Mouse (Mus musculus): Measurements from ENCODE around the gene Amacr. TPM values are rescaled to one million over a fixed set of nuclear protein-coding genes. Genes with fewer than 3 reads are reported as not detected.

Gene Amacr
- polyA plus RNA-seq, 1 experiment: 2.2 TPM

GRCm38 (mm10) chr15:10990411-10990810, 8.9 kb downstream of the Amacr start:
- peaks cover 2% of the 10 kb centered on the region; the same call in 1 of the 2 replicates for H3K36me3 ChIP-seq (ENCODE audit: control insufficient read depth, insufficient read depth, low read length)
- no peaks in the 10 kb centered on the region for H3K4me1 ChIP-seq (ENCODE audit: control insufficient read depth, insufficient read depth, insufficient read length)
- H3K27ac ChIP-seq (ENCODE audit: insufficient read depth, low read length): no peak overlapping the region
- H3K4me3 ChIP-seq (ENCODE audit: extremely low read depth, insufficient read depth, insufficient read length): no peak overlapping the region
- 68% methylated on average over 2 of the region's 2 CpGs for whole genome bisulfite sequencing
- no peak for DNase-seq (ENCODE audit: low read depth in 1 of 2, low spot score in 2 of 2)
- H3K27me3 ChIP-seq (ENCODE audit: control insufficient read depth, insufficient read depth, low read length): no peaks in the 10 kb centered on the region
- TF ChIP-seq CTCF (IDR thresholded peaks at IDR 0.05; ENCODE audit: extremely low read depth, insufficient read depth, insufficient read length, insufficient replicate concordance) (no peak), POLR2A (IDR thresholded peaks at IDR 0.05; ENCODE audit: low read depth, low read length) (no peak)

GRCm38 (mm10) chr15:10991566-10991965, 10.0 kb downstream of the Amacr start:
- TF ChIP-seq CTCF (IDR thresholded peaks at IDR 0.05; ENCODE audit: extremely low read depth, insufficient read depth, insufficient read length, insufficient replicate concordance) (no peak), POLR2A (IDR thresholded peaks at IDR 0.05; ENCODE audit: low read depth, low read length) (no peak)
- Histone ChIP-seq H3K4me1 (ENCODE audit: control insufficient read depth, insufficient read depth, insufficient read length) (no peaks in the 10 kb centered on the region), H3K27ac (ENCODE audit: insufficient read depth, low read length) (no peak overlapping the region), H3K27me3 (ENCODE audit: control insufficient read depth, insufficient read depth, low read length) (no peaks in the 10 kb centered on the region), H3K36me3 (ENCODE audit: control insufficient read depth, insufficient read depth, low read length) (peaks cover 2% of the 10 kb centered on the region; the same call in 1 of the 2 replicates), H3K4me3 (ENCODE audit: extremely low read depth, insufficient read depth, insufficient read length) (no peak overlapping the region)
- DNase-seq (ENCODE audit: low read depth in 1 of 2, low spot score in 2 of 2): no peak
- 100% methylated on average over 1 of the region's 1 CpGs for WGBS

- Histone ChIP-seq H3K4me1 (ENCODE audit: control insufficient read depth, insufficient read depth, insufficient read length) (no peaks in the 10 kb centered on the region), H3K27ac (ENCODE audit: insufficient read depth, low read length) (no peak overlapping the region), H3K36me3 (ENCODE audit: control insufficient read depth, insufficient read depth, low read length) (peaks cover under 1% of the 10 kb centered on the region; the same call in 1 of the 2 replicates), H3K27me3 (ENCODE audit: control insufficient read depth, insufficient read depth, low read length) (no peaks in the 10 kb centered on the region), H3K4me3 (ENCODE audit: extremely low read depth, insufficient read depth, insufficient read length) (no peak overlapping the region)
- WGBS: 62% methylated on average over 5 of the region's 5 CpGs
- TF ChIP-seq POLR2A (IDR thresholded peaks at IDR 0.05; ENCODE audit: low read depth, low read length): no peak
- TF ChIP-seq CTCF (IDR thresholded peaks at IDR 0.05; ENCODE audit: extremely low read depth, insufficient read depth, insufficient read length, insufficient replicate concordance): no peak
- no peak for DNase-seq (ENCODE audit: low read depth in 1 of 2, low spot score in 2 of 2)
Observed at GRCm38 (mm10) chr15:10999832-11000231, 18.3 kb downstream of the Amacr start.

GRCm38 (mm10) chr15:11000421-11000820, 18.9 kb downstream of the Amacr start, which contains the start of gene Slc45a2:
TSS of gene Slc45a2 (plus strand) at chr15:11000721.
- TF ChIP-seq CTCF (IDR thresholded peaks at IDR 0.05; ENCODE audit: extremely low read depth, insufficient read depth, insufficient read length, insufficient replicate concordance): no peak
- TF ChIP-seq POLR2A (IDR thresholded peaks at IDR 0.05; ENCODE audit: low read depth, low read length): no peak
- no peaks in the 10 kb centered on the region; the same call in 1 of the 2 replicates for H3K36me3 ChIP-seq (ENCODE audit: control insufficient read depth, insufficient read depth, low read length)
- H3K4me1 ChIP-seq (ENCODE audit: control insufficient read depth, insufficient read depth, insufficient read length): no peaks in the 10 kb centered on the region
- no peak within 1 kb of the TSS for H3K27ac ChIP-seq (ENCODE audit: insufficient read depth, low read length)
- WGBS: 84% methylated on average over 7 of the region's 7 CpGs
- H3K4me3 ChIP-seq (ENCODE audit: extremely low read depth, insufficient read depth, insufficient read length): no peak within 1 kb of the TSS
- H3K27me3 ChIP-seq (ENCODE audit: control insufficient read depth, insufficient read depth, low read length): no peaks in the 10 kb centered on the region
- no peak for DNase-seq (ENCODE audit: low read depth in 1 of 2, low spot score in 2 of 2)

GRCm38 (mm10) chr15:11003791-11004190, 22.2 kb downstream of the Amacr start:
- H3K36me3 ChIP-seq (ENCODE audit: control insufficient read depth, insufficient read depth, low read length): no peaks in the 10 kb centered on the region
- WGBS: 89% methylated on average over 4 of the region's 4 CpGs
- H3K27ac ChIP-seq (ENCODE audit: insufficient read depth, low read length): no peak overlapping the region
- H3K4me1 ChIP-seq (ENCODE audit: control insufficient read depth, insufficient read depth, insufficient read length): no peaks in the 10 kb centered on the region
- H3K4me3 ChIP-seq (ENCODE audit: extremely low read depth, insufficient read depth, insufficient read length): no peak overlapping the region
- H3K27me3 ChIP-seq (ENCODE audit: control insufficient read depth, insufficient read depth, low read length): no peaks in the 10 kb centered on the region
- TF ChIP-seq CTCF (IDR thresholded peaks at IDR 0.05; ENCODE audit: extremely low read depth, insufficient read depth, insufficient read length, insufficient replicate concordance) (no peak), POLR2A (IDR thresholded peaks at IDR 0.05; ENCODE audit: low read depth, low read length) (no peak)
- no peak for DNase-seq (ENCODE audit: low read depth in 1 of 2, low spot score in 2 of 2)

GRCm38 (mm10) chr15:11004646-11005045, 23.1 kb downstream of the Amacr start:
- no peak for DNase-seq (ENCODE audit: low read depth in 1 of 2, low spot score in 2 of 2)
- WGBS: 84% methylated on average over 6 of the region's 6 CpGs

GRCm38 (mm10) chr15:11008756-11009155, 27.2 kb downstream of the Amacr start:
- H3K27me3 ChIP-seq (ENCODE audit: control insufficient read depth, insufficient read depth, low read length): no peaks in the 10 kb centered on the region
- H3K36me3 ChIP-seq (ENCODE audit: control insufficient read depth, insufficient read depth, low read length): no peaks in the 10 kb centered on the region
- WGBS: 35% methylated on average over 5 of the region's 5 CpGs
- no peak overlapping the region for H3K27ac ChIP-seq (ENCODE audit: insufficient read depth, low read length)
- no peak for DNase-seq (ENCODE audit: low read depth in 1 of 2, low spot score in 2 of 2)
- H3K4me3 ChIP-seq (ENCODE audit: extremely low read depth, insufficient read depth, insufficient read length): no peak overlapping the region
- TF ChIP-seq CTCF (IDR thresholded peaks at IDR 0.05; ENCODE audit: extremely low read depth, insufficient read depth, insufficient read length, insufficient replicate concordance): no peak
- no peak for TF ChIP-seq POLR2A (IDR thresholded peaks at IDR 0.05; ENCODE audit: low read depth, low read length)
- no peaks in the 10 kb centered on the region for H3K4me1 ChIP-seq (ENCODE audit: control insufficient read depth, insufficient read depth, insufficient read length)

More at GRCm38 (mm10) chr15:11004646-11005045, 23.1 kb downstream of the Amacr start:
- TF ChIP-seq POLR2A (IDR thresholded peaks at IDR 0.05; ENCODE audit: low read depth, low read length) (no peak), CTCF (IDR thresholded peaks at IDR 0.05; ENCODE audit: extremely low read depth, insufficient read depth, insufficient read length, insufficient replicate concordance) (no peak)
- no peaks in the 10 kb centered on the region for H3K27me3 ChIP-seq (ENCODE audit: control insufficient read depth, insufficient read depth, low read length)
- H3K36me3 ChIP-seq (ENCODE audit: control insufficient read depth, insufficient read depth, low read length): no peaks in the 10 kb centered on the region
- H3K4me3 ChIP-seq (ENCODE audit: extremely low read depth, insufficient read depth, insufficient read length): no peak overlapping the region
- no peaks in the 10 kb centered on the region for H3K4me1 ChIP-seq (ENCODE audit: control insufficient read depth, insufficient read depth, insufficient read length)
- no peak overlapping the region for H3K27ac ChIP-seq (ENCODE audit: insufficient read depth, low read length)
